Mouse (Mus musculus) 3T3-L1 (cell line): Measurements from ENCODE around the gene Bcl2.
"Not testable (repeated sequence)": the region's sequence is repeated elsewhere in the genome, so short reads cannot be mapped to it uniquely, and the experiment has no call there.

Source experiments
- DNase-seq: peaks from one replicate; pipeline ENCODE4 v3.0.0-alpha.2; 2015; ENCODE audit warnings: low read depth, low spot score

Bcl2 gene

DNA sequence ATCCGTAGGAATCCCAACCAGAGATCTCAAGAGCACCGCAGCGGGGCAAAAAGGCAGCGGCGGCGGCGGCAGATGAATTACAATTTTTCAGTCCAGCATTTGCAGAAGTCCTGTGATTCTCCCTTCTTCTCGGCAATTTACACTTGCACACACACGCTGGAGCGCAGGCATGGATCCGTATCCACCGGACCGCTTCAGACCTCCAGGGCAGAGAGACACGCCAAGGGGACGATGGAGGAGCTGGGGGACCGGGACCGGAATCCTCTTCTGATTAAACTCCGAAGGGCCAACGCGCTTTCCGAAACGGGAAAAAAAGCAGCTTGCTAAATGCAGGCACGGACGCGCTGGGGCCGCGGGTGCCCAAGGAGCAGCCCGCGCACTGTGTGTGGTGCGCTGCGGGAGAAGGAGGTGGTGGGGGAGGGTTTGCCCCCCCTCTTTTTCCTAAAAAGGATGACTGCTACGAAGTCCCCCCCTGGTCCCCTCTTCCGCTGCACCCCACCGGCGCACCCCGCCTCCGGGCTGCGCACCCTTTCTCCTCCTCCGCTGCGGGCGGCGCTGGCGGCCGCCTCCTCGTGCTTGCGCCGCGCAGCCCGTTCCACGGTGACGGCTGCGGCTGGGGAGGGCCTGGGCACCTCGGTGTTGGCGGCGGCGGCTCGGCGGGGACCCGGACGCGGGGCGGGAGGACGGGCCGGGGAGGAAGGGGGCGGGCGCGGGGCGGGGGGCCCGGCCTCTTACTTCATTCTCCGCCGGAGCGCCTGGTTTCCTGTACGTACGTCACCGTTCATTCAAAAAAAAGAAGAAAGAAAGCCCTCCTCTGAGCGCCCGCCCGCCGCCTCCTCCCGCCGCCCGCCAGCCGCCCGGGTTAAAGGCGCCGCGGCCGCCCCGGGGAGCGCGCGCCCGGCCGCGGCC lies at the start of gene Bcl2:
Gene Bcl2, minus strand, starts transcription at position 654 of the 909 bp plus-strand sequence.
- DNase-seq = peak; percentile 74

DNA sequence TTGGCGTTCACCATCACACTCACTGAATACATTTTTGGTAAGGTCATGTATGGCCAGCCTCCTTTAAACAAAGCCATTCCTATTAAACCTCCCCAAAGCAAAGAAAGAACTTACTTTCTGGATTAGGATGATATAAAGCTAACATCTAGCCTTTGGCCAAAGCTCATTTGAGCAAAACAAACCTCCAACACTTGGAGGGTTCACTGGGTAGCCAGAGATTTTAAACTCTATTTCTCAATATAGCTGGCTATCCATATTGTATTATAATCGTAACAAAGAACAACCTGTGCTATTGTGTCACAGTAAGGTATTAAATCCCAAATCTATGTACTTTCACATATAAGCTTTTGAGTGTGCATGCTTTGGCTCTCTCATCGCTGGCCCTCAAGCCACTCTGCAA lies 46.7 kb upstream of the Bcl2 start:
- DNase-seq = no peak

GRCm38 (mm10) chr1:106759572-106760435 lies 45.7 kb upstream of the Bcl2 start, which contains the start of gene Kdsr:
Gene Kdsr (minus strand): TSS chr1:106759727.
- peak; percentile 97 for DNase-seq

DNA sequence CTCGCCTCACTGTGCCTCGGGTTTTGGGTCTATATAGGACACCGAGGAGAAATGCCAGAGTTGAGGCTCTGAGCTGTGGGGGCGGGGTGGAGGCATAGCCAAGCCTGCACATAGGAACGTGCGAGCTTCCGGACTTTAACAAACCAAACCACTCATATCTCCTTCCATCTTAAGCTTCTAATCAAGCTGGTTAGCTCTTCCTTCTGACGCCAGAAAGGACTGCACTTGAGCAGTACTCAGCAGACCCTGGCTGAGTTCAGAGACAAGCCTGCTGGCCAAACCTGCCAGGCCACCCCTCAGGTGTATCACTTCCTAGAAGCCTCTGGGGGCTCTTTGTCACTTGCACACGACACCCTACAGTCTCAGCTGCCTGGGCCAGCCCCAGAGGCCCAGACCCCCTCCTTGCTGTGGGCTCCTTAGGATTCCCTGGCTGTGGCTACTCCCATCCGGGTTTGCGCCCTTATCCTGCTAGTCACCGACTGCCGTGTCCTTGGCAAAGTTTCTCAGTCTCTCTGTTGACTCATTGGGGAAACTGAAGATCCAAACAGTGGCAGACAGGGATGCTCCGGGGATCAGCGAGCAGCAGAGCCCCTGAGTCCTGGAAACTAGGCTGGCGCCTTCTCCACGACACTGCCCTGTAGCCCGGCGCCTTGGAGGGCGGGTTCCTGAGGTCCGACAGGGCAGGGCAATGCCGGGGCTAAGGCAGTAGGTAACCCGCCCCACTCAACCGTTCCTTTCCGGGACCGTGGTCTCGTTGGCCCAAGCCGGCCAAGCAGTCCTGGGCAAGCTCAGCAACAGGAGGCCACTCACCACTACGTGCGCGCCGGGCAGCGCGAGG lies 44.9 kb upstream of the Bcl2 start:
- DNase-seq = peak; percentile 75

GRCm38 (mm10) chr1:106756633-106757032 lies 42.6 kb upstream of the Bcl2 start:
- DNase-seq = no peak

DNA sequence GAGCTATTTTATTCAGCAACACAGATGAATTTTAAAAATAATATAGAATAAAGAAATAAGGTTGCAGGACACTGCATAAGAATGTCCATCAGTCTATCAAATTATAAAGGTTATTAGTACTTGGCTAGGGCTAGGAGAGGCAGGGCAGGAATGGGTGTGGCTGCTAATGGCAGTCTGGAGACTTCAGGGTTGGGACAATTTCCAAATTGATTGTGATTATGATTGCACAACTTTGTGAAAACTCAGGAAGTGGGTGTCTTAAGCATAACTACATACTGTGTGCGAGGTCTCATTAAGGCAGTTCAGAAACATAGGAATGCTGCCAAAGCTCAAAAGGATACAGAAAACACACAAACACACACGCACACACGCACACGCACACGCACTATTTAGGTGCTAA lies 37.9 kb upstream of the Bcl2 start:
- DNase-seq = no peak

DNA sequence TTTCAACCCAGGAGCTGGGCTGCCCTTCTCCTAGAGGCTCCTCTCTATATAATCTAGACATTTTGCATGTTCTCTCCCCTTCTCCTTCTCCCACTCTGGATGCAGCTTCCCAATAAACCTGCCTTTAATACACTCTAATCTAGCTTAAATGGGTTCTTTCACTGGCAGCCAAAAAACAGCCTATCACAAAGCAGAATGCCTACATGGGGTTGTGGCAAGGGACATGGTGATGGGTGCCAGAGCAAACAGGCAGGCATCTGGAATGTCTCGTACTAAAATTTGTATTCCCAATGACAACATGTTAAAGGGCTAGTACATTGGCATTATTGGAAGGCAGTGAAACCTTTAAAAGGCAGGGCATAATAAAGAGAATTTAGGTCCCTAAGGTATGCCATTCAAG lies 36.6 kb upstream of the Bcl2 start:
- DNase-seq = no peak

DNA sequence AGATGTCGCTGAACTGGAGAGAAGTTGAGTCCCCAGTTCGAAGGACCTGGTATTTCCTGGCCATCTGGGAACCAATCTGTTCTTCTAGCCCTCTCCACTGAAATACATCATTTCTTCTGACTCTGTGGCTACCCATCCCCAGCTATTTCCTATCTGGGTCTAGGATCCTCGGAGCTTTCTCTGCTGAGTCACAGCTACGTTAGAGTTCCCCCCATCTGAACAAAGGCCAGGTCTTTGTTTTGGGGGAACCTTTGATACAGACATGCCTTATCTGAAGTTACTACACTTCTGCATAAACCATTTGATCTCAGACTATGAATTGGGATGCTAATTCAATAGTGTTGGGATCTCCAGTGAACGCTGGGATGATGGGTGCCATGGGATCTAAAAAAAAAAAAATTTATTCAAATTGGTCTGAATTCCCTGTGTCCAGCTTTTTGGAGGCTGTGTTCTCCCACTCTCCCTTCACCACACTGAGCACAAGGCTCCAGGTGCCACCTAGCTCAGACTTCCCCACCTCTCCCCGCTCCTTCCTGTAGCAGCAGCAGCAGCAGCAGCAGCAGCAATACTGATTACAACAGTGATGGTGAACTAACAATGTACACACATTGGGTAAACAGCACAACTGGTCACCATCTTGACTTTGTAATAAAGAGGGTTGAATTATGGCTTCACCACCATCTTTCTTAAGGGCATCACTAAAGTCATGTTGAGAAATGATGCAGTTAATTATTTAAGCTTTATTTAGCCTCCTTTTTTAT lies 34.7 kb upstream of the Bcl2 start:
- no peak for DNase-seq

GRCm38 (mm10) chr1:106742980-106743379 lies 28.9 kb upstream of the Bcl2 start:
- DNase-seq = no peak

GRCm38 (mm10) chr1:106740735-106741134 lies 26.7 kb upstream of the Bcl2 start:
- DNase-seq = no peak

DNA sequence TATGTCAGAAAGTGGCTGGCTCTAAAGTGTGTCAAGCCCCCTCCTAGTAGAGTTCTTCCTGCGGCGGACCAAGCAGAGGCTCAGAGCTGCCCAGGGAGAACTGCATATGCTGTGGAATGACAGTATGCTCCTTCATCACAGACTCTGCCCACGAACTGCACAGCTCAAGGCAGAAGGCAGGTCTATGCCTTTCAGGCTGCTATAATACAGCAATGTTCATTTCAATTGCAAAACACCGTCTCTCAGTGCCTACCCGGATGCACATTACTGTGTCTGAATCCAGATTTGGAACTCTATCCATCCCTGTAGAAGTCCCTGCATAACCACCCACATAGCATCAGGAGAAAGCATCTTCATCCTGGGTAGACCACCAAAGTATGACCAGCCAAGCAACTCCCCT lies 25.7 kb upstream of the Bcl2 start:
- DNase-seq = no peak

- DNase-seq = peak; percentile 33
Observed at GRCm38 (mm10) chr1:106738092-106738491, 24.0 kb upstream of the Bcl2 start.

DNA sequence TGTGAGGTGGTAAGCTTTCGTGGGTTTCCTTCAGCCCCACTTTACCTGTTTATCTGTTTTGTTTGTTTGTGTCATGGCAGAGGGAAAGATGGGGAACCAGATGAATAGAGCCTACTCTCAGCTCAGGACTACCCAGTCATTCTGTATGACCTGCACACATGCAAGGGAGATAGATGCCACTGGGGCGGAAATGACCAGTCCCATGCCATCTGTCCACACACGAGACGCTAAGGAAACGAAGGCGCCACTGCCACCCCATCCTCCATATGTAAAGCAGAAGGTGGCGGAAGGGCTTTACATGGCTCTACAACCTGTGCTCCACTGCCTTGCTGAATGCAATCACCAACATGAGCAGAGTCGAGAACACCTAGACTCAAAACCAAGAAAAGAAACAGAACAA lies 22.1 kb upstream of the Bcl2 start:
- DNase-seq = no peak

DNA sequence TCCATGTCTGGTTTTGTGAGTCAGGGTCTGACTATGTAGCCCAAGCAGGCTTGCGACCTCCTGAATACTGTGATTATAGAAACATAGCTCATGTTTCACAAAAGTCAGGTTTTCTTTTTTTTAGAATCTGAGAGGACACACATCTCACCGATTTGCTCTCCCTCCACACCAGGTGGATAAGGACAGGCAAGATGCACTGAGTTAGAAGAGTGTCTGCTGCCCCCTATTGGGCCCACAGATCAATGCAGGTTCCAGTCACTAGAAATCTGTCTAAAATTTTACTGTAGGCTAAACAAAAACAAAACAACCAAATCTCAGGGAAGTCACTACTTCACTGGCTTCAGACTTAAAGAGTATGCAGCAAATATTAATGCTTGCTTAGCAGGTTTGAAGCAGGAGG lies 21.5 kb upstream of the Bcl2 start:
- peak; percentile 76 for DNase-seq

DNA sequence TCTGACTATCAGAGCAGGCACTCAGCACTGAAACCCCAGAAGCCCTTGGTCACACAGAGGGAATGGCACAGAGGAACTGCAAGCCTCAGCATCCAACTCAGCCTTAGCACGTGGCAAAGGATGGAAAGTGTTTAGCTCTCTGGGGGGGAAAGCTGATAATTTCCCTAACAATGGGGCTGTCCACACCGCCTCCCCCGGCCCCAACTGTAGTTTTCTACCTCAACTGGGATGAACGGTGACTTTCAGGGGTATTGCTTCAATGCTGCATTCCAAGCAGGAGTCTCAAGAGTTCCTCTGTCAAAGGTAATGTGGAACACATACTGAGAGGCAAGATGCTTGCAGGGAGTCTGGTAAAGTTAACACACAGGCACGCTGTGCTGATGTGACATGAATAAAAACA lies 8.0 kb upstream of the Bcl2 start:
- DNase-seq = no peak

GRCm38 (mm10) chr1:106717736-106718135 lies 3.7 kb upstream of the Bcl2 start:
- not testable (repeated sequence) for DNase-seq

DNA sequence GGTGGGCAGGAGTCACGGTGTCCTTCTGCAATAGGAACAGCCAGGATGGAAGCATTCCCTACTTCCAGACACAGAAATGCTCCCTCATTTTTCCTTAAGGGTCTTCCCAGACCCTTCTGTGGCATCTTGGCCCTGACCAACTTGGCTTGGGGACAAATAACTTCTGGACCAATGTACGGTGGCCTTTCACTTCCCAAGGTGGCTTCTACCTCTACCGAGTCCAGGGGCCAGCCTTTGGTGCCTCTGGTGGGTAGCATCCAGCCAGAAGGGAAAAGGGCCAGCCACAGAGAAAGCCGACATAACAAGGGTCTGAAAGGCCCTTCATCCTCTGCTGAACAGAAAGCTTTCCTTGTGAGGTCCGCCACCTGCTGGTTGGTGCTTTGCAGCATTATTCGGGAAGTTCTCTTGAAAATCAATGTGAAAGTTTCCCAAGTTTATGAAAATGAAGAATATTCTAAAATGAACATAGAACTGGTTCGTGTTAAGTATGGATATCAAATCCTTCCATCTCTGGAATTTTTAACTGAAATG lies 3.1 kb upstream of the Bcl2 start:
- DNase-seq = peak; percentile 89

DNA sequence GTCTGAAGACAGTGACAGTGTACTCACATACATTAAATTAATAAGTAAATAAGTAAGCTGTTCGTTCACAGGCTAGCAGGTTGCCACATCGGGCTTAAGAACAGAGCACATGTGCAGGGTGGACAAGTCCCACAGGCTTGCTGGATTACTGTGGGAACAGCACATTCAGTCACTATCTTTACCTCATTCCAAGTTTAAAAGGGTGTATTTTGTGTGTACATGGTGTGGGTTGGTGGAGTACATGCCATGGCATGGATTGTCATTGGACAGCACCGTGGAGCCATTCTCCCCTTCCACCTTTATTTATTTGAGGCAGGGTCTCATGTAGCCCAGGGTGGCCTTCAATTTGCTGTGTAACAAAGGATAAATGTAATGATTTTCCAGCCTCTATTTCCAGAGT lies 2.1 kb upstream of the Bcl2 start:
- DNase-seq = no peak

- peak; percentile 31 for DNase-seq
Observed at GRCm38 (mm10) chr1:106715111-106716083, 1.3 kb upstream of the Bcl2 start.
